Mouse (Mus musculus): ENCODE measurements at regions not wholly inside any gene's neighbourhood (a gene's known extent, or its start where the extent isn't known, plus 50 kb on each side); places are given as distances from the start of the nearest gene placed in this dataset.

- DNase-seq (ENCODE audit: low spot score in 2 of 2): no peak
Measured at GRCm38 (mm10) chr16:93081533-93081932, 255.6 kb upstream of the Runx1 start.

DNA sequence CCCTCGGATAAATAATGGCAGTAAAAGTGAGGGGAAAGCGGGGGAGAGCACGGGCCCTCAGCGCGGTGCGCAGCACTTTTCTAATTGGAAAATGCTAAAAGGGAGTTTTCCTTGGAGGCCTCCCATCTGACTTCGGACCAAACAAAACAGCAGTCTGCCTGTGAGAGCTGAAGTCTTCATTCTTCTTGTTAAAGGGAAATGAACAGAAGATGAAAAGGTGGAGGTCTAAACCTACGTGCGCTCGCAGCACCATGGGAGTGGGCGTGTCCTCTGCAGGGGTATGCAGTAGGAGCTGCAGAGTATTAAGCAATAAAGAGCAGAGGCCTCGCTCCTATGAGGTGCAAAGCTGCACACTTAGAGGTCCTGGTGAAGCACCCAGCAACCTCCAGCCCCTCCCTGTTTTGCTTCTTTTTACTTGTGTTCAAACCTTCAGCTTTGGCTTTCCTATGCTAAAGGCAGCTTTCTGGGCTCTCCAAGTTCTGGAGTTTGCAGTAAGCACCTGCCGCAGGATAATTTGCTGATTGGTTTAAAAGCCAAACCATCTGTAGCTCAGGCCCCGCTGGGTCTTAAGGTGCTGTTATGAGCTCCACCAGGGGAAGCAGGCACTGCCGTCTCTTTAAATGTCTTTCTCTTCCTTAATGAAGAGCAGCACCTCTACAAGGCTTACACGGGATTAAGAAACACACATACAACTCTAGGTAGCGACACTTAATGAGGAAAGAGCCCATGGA is 253.9 kb upstream of the Runx1 start:
- DNase-seq (ENCODE audit: low spot score in 2 of 2): peak in 1 of 2 experiments; percentile 26

GRCm38 (mm10) chr16:93078909-93079308 is 253.0 kb upstream of the Runx1 start:
- no peak for DNase-seq (ENCODE audit: low spot score in 2 of 2)

DNA sequence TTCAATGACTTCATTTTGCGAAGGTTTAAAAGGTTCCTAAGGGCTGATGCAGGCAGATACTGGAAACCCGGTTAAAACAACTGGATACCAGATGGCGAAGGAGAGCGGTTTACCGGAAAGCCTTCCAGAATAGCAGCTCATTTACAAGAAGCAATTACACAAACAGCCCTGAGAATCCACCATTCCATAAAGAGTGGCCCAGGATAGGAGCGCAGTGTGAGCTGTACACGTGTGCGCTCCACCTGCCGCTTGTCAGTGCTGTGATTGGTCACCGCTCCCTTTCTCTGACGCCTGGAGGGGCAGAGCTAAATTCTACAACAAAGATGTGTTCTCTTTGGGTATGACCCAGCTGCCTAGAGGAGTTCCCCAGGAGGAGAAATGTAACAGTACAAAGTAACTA is 249.5 kb upstream of the Runx1 start:
- no peak for DNase-seq (ENCODE audit: low spot score in 2 of 2)

DNA sequence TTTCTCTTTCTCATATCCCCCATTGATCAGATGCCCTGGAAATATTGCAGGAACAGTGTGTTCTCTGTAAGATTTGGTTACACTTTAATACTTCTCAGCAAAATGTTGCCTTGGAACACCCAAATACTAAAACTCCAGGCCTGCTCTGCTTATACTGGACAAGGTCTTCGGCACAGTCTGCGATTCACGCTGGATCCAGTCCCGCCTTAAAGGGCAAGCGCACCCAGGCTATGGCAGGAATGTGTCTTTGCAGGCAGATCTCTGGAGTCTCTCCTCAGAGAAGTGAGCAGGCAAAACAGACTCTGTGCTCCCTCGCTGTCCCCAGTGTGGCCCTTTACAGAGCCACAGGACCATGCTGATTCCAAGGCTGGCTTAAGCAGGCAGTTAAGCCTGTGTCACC is 246.2 kb upstream of the Runx1 start:
- no peak for DNase-seq (ENCODE audit: low spot score in 2 of 2)

GRCm38 (mm10) chr16:93071726-93072125 is 245.8 kb upstream of the Runx1 start:
- no peak for DNase-seq (ENCODE audit: low spot score in 2 of 2)

DNA sequence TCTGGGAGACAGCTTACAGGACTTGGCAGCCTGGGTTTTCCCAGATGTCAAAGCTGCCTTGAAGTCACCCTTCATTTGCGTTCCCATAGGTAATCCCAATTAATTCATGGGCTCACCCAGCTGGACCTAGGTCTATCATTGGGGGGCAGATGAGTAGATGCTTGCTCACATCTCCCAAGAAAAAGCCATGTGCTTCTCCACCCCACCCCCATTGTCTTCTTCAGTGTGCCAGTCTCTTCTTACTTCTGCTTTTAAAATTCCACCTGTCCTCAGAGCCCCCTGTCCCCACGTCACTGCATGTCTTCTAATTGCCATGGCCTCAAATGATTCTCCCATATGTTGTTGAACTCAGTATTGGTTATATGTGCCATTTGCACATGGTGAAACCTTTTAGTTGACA is 240.9 kb upstream of the Runx1 start:
- DNase-seq (ENCODE audit: low spot score in 2 of 2): no peak

DNA sequence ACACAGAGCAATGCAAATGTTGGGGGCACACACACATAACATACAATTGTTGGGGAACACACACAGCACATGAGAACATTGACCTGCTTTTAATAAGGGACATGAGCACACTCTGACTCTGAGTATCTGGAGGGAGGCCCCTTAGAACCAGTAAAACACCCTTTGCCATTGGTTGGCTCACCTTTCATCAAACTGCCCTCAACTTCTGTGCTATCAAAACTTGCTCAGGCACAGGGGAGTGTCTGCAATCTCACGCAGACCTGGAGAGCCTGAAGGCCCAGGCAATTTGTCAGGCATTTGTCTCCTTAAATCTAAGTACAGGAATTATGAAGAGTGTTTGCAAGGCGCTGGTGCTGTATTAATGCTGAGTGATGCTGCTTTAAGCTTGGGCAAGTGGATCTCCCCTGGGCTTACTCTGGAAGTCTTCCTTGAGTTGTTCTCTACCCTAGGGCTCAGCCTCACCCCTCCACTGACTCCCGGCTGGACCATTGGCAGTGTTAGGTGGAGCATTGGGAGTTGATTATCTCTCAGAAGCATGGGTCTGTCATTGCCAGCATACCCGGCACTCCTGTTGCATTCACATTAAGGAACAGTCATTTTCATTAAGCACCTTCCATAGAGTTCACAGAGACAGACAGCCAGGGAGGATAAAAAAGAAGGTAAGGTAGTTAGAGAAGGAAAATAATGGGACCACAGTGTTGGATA is 235.7 kb upstream of the Runx1 start:
- DNase-seq (ENCODE audit: low spot score in 2 of 2): no peak

DNA sequence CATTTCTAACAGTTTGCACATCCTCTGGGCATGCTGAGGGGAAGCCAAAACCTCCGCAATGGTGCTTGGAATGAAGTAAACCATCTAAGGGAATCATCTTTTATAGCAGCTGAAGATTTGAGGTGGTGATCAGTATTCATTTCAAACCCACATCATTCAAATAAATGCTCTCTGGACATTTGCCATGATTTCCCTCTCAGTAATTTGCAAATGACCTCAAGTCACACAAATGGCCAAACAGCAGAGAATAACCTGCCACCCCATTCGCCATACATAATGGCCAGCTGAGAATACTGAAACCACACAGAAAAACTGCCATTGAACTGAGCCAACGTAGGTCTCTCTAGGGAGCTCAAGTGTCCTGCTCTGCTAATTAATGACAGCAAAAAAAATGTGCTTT is 230.3 kb upstream of the Runx1 start:
- no peak for DNase-seq (ENCODE audit: low spot score in 2 of 2)

DNA sequence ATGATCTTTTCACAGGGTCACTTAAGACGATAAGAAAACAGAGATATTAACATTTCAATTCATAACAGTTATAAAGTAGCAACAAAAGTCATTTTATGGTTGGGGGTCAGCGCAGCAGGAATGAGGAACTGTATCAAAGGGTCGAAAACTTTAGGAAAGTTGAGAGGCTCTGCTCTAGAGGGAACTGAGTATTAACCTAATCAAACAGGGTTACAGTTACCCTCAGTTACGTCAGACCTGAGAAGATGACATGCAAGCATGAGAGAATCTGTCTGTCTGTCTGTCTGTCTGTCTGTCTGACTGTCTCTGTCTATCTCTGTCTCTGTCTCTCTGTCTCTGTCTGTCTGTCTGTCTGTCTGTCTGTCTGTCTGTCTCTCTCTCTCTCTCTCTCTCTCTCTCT is 229.6 kb upstream of the Runx1 start:
- no peak for DNase-seq (ENCODE audit: low spot score in 2 of 2)

DNA sequence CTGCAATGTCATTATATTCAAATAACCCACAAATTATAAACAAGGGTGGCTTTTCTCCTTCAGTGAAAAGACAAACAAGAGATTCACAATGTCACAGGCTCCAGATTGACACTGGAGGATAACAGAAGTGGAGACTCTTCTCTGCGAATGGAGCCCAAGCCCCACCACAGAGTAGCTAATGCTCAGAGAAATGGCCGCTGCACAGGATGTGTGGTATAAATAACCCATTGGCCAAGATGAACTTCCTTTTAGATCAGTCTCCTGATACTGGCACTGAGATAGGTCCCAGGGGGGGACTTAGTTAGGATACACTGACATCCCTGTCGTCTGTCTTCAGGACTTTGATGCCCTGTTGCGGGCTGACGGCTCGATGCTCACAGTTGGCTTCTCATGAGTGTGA is 225.3 kb upstream of the Runx1 start:
- DNase-seq (ENCODE audit: low spot score in 2 of 2): no peak

- DNase-seq (ENCODE audit: low spot score in 2 of 2): no peak
Measured at GRCm38 (mm10) chr16:93048418-93048932, 222.5 kb upstream of the Runx1 start.

GRCm38 (mm10) chr16:93047594-93047993 is 221.6 kb upstream of the Runx1 start:
- no peak for DNase-seq (ENCODE audit: low spot score in 2 of 2)

GRCm38 (mm10) chr16:93046221-93046620 is 220.3 kb upstream of the Runx1 start:
- DNase-seq (ENCODE audit: low spot score in 2 of 2): no peak

DNA sequence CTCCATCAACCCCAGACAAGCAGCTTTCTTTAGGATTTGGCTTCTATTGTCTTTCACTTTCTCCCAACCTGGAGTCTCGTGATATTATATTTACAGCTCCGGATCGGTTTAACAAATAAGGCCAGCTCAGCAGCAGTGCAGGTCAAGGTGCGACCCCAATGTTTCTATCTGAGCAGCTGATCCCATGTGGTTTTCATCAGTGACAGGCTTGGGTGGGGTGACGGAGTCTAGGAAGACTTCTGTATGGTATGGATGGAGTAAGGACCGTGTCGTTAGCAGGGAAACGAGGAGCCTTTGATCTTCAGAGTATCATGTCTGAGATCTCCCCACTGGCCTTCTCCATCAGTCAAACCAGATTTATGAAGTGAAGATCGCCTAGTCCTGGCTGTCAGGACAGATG is 217.4 kb upstream of the Runx1 start:
- DNase-seq (ENCODE audit: low spot score in 2 of 2): no peak

DNA sequence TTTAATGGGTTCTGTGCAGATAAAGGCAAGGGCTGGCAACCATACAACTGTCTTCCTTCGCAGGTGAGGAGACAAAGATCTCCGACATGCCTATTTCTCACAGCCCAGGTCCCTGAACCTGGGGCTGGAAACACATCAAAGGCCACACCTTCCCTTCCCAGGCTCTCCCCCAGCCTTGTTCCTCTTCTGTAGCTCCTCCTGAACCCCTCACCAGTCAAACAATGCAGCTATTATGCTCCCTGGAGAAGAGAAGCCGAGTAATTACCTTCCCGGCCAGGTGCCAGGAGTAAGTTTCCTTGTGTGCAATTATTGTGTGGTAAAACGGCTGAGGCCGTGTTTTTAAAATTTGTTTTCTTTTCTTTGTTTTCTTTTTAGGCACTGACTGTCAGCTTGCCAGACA is 217.0 kb upstream of the Runx1 start:
- DNase-seq (ENCODE audit: low spot score in 2 of 2): no peak

DNA sequence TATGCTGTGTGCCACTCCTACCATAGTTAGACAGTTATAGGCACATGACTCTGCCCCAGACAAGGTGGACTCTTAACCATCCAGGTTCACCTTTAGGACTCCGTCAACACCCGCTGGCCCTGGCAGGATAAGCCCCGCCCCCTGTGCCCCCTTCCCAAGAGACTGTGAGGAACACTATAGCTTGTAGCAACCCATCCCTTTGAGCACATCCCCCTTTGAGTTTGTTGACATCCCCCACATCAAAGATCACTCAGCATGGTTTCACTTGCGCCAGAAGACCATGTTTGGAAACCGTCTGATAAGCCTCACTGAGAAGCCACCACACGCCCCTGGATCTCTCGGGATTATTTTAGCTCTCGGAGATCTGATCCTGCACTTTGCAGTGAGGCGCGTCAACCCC is 216.5 kb upstream of the Runx1 start:
- DNase-seq (ENCODE audit: low spot score in 2 of 2): no peak

GRCm38 (mm10) chr16:93041887-93042286 is 215.9 kb upstream of the Runx1 start:
- DNase-seq (ENCODE audit: low spot score in 2 of 2): no peak

GRCm38 (mm10) chr16:93041399-93041798 is 215.4 kb upstream of the Runx1 start:
- no peak for DNase-seq (ENCODE audit: low spot score in 2 of 2)

GRCm38 (mm10) chr16:93035626-93036025 is 209.7 kb upstream of the Runx1 start:
- DNase-seq (ENCODE audit: low spot score in 2 of 2): no peak

DNA sequence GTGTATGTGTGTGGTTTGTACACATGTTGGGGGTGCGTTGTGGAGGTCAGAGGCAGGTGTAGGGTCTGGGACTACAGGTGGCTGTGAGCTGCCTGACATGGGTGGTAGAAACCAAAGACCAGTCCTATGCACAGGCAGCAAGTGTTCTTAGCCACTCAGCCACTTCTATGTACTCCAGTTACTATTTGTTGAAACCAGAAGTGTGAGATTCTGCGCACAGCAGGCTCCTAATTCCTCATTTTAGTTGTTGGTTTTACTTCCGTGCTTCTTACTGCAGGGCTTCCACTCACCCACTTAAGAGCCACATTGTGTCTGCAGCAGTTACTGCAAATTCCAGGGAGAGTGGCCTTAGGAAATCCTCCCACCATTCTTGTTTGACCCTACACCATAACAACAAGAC is 208.0 kb upstream of the Runx1 start:
- no peak for DNase-seq (ENCODE audit: low spot score in 2 of 2)

GRCm38 (mm10) chr16:93031624-93032023 is 205.7 kb upstream of the Runx1 start:
- no peak for DNase-seq (ENCODE audit: low spot score in 2 of 2)

GRCm38 (mm10) chr16:93028640-93029039 is 202.7 kb upstream of the Runx1 start:
- no peak for DNase-seq (ENCODE audit: low spot score in 2 of 2)
